Mouse (Mus musculus): ENCODE results near the gene Pth1r. TPM values are rescaled to one million over a fixed set of nuclear protein-coding genes. Genes with fewer than 3 reads are reported as not detected.
A peak's percentile ranks its signal among the peaks of the same experiment; 100 is the strongest.

Pth1r gene
- polyA plus RNA-seq, 1 experiment = 4.6 TPM

DNA sequence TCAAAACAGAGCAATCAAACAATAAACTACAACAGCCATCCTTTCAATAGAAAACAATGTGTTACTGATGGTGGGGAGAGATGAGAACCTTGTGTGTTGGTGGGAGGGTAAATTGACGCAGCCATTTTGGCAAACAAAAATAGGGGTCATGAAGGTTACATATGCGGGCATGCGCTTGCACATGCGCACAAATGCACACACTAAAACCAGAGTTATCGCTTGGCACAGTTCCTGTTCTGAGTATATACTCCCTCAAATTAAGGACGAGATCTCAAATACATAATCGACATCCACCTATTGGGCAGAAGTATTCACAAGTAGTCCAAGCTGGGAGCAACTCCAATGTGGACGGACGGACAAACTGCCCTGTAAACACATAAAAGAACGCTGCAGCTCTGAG, 25.4 kb upstream of the Pth1r start:
- Histone ChIP-seq H3K9me3 (replicated peaks; ENCODE audit: control insufficient read depth, insufficient read depth, low read length, poor library complexity, severe bottlenecking) (no peaks in the 10 kb centered on the region), H3K27me3 (ENCODE audit: control insufficient read depth, insufficient read depth, low read length, poor library complexity, severe bottlenecking) (no peaks in the 10 kb centered on the region), H3K36me3 (ENCODE audit: control insufficient read depth, insufficient read depth, low read length, poor library complexity, severe bottlenecking) (no peaks in the 10 kb centered on the region), H3K4me3 (ENCODE audit: low read depth, low read length) (no peak overlapping the region), H3K4me1 (ENCODE audit: control insufficient read depth, insufficient read depth, low read length) (no peaks in the 10 kb centered on the region), H3K9ac (ENCODE audit: low read depth, poor library complexity, severe bottlenecking) (no peak overlapping the region), H3K27ac (ENCODE audit: insufficient read depth, low read length) (no peak overlapping the region)
- no peak for TF ChIP-seq EP300 (IDR thresholded peaks at IDR 0.05; ENCODE audit: insufficient read depth, low read depth, low read length)
- TF ChIP-seq CTCF (IDR thresholded peaks at IDR 0.05; ENCODE audit: low read depth, low read length) = no peak
- TF ChIP-seq POLR2A (IDR thresholded peaks at IDR 0.05; ENCODE audit: insufficient read depth, low read length) = no peak

DNA sequence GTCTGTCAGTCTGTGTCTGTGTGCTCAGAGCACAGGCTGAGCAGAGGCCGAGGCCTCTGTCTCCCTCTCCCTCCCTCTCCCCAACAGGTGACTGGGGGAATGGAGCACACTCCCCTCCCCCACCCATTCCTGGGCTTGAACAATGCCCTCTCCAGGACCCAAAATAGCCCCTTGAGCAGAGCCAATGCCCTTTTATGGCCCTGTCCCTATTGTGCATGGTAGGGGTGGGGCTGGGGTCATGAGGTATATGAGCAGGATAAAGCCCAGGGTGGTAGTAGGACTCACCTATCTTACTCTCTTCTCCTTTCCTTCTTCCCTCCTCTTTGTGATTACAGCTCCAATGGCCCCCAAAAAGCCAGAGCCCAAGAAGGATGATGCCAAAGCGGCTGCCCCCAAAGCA, 16.5 kb upstream of the Pth1r start:
- H3K9me3 ChIP-seq (replicated peaks; ENCODE audit: control insufficient read depth, insufficient read depth, low read length, poor library complexity, severe bottlenecking) = no peaks in the 10 kb centered on the region
- TF ChIP-seq CTCF (IDR thresholded peaks at IDR 0.05; ENCODE audit: low read depth, low read length) (no peak), EP300 (IDR thresholded peaks at IDR 0.05; ENCODE audit: insufficient read depth, low read depth, low read length) (peak; percentile 78)
- no peak overlapping the region for H3K9ac ChIP-seq (ENCODE audit: low read depth, poor library complexity, severe bottlenecking)
- no peaks in the 10 kb centered on the region for H3K4me1 ChIP-seq (ENCODE audit: control insufficient read depth, insufficient read depth, low read length)
- no peaks in the 10 kb centered on the region for H3K36me3 ChIP-seq (ENCODE audit: control insufficient read depth, insufficient read depth, low read length, poor library complexity, severe bottlenecking)
- no peak overlapping the region; the same call in 1 of the 2 replicates for H3K4me3 ChIP-seq (ENCODE audit: low read depth, low read length)
- H3K27ac ChIP-seq (ENCODE audit: insufficient read depth, low read length) = no peak overlapping the region
- no peaks in the 10 kb centered on the region for H3K27me3 ChIP-seq (ENCODE audit: control insufficient read depth, insufficient read depth, low read length, poor library complexity, severe bottlenecking)

DNA sequence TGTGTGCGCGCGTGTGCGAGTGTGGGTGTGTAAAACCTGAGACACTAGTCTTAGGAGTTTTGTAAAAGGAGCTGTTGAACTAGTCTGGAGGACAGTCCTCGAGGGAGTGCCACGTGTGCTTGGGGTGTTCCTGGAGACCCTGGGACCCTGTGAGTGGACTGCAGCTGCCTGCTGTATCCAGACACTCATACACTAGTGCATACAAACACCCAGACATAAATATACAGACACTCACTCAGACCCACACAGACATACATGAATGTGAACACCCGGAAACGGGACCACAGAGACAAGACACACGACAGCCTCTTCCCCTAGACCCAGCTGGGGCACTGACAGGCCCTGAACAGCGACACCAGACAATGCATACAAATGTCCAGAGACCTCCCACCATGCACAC, 15.8 kb upstream of the Pth1r start:
- Histone ChIP-seq H3K9me3 (replicated peaks; ENCODE audit: control insufficient read depth, insufficient read depth, low read length, poor library complexity, severe bottlenecking) (no peaks in the 10 kb centered on the region), H3K4me3 (ENCODE audit: low read depth, low read length) (no peak overlapping the region), H3K4me1 (ENCODE audit: control insufficient read depth, insufficient read depth, low read length) (no peaks in the 10 kb centered on the region), H3K9ac (ENCODE audit: low read depth, poor library complexity, severe bottlenecking) (no peak overlapping the region), H3K27ac (ENCODE audit: insufficient read depth, low read length) (no peak overlapping the region), H3K36me3 (ENCODE audit: control insufficient read depth, insufficient read depth, low read length, poor library complexity, severe bottlenecking) (no peaks in the 10 kb centered on the region), H3K27me3 (ENCODE audit: control insufficient read depth, insufficient read depth, low read length, poor library complexity, severe bottlenecking) (no peaks in the 10 kb centered on the region)
- TF ChIP-seq POLR2A (IDR thresholded peaks at IDR 0.05; ENCODE audit: insufficient read depth, low read length) = no peak
- TF ChIP-seq EP300 (IDR thresholded peaks at IDR 0.05; ENCODE audit: insufficient read depth, low read depth, low read length) = no peak
- TF ChIP-seq CTCF (IDR thresholded peaks at IDR 0.05; ENCODE audit: low read depth, low read length) = no peak

DNA sequence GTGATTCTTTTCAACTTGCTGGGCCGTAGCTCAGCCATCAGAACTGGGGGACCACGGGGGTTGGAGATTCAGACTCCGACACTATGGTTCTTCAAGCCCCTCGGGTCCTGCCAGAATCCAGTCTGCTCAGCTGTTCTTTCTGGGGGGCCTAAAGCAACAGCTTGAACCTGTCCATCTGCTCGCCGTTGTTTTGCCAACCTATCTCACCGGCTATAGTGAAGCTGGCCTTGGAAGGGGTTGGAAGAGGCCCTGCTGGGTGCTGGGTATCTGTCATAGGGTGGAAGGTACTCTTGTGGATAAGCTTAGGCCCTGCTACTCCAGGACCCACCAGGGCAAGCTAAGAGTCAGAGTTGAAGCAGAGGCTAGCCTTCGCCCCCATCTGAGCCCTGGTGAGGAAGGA, 13.9 kb upstream of the Pth1r start:
- Histone ChIP-seq H3K9me3 (replicated peaks; ENCODE audit: control insufficient read depth, insufficient read depth, low read length, poor library complexity, severe bottlenecking) (no peaks in the 10 kb centered on the region), H3K9ac (ENCODE audit: low read depth, poor library complexity, severe bottlenecking) (no peak overlapping the region), H3K36me3 (ENCODE audit: control insufficient read depth, insufficient read depth, low read length, poor library complexity, severe bottlenecking) (no peaks in the 10 kb centered on the region), H3K4me1 (ENCODE audit: control insufficient read depth, insufficient read depth, low read length) (no peaks in the 10 kb centered on the region), H3K27ac (ENCODE audit: insufficient read depth, low read length) (no peak overlapping the region), H3K27me3 (ENCODE audit: control insufficient read depth, insufficient read depth, low read length, poor library complexity, severe bottlenecking) (no peaks in the 10 kb centered on the region), H3K4me3 (ENCODE audit: low read depth, low read length) (no peak overlapping the region)
- no peak for TF ChIP-seq EP300 (IDR thresholded peaks at IDR 0.05; ENCODE audit: insufficient read depth, low read depth, low read length)
- no peak for TF ChIP-seq CTCF (IDR thresholded peaks at IDR 0.05; ENCODE audit: low read depth, low read length)
- no peak for TF ChIP-seq POLR2A (IDR thresholded peaks at IDR 0.05; ENCODE audit: insufficient read depth, low read length)

DNA sequence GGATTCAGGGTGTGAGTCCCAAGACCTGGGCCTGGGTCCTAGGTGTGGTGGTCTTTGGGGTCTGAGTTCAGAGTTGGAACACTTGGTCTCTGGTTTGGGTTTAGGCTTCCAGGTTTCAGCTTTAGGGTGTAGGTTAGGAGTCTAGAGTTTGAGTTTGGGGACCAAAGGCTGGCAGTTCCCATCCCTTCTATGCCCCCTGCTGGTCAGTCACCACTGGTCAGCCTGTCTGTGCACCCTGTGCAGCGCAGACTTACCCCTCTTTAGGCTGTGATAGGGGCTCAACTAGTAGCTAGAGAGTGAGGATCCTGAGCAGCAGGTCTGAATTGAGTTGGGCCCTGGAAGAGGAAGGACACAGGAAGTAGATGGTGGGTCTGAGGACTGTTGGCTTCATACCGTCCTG, 12.3 kb upstream of the Pth1r start:
- no peak overlapping the region for H3K4me3 ChIP-seq (ENCODE audit: low read depth, low read length)
- no peaks in the 10 kb centered on the region for H3K9me3 ChIP-seq (replicated peaks; ENCODE audit: control insufficient read depth, insufficient read depth, low read length, poor library complexity, severe bottlenecking)
- no peaks in the 10 kb centered on the region for H3K27me3 ChIP-seq (ENCODE audit: control insufficient read depth, insufficient read depth, low read length, poor library complexity, severe bottlenecking)
- no peaks in the 10 kb centered on the region for H3K4me1 ChIP-seq (ENCODE audit: control insufficient read depth, insufficient read depth, low read length)
- H3K36me3 ChIP-seq (ENCODE audit: control insufficient read depth, insufficient read depth, low read length, poor library complexity, severe bottlenecking) = no peaks in the 10 kb centered on the region
- TF ChIP-seq POLR2A (IDR thresholded peaks at IDR 0.05; ENCODE audit: insufficient read depth, low read length) = no peak
- peak; percentile 72 for TF ChIP-seq CTCF (IDR thresholded peaks at IDR 0.05; ENCODE audit: low read depth, low read length)
- H3K27ac ChIP-seq (ENCODE audit: insufficient read depth, low read length) = no peak overlapping the region
- no peak overlapping the region for H3K9ac ChIP-seq (ENCODE audit: low read depth, poor library complexity, severe bottlenecking)

DNA sequence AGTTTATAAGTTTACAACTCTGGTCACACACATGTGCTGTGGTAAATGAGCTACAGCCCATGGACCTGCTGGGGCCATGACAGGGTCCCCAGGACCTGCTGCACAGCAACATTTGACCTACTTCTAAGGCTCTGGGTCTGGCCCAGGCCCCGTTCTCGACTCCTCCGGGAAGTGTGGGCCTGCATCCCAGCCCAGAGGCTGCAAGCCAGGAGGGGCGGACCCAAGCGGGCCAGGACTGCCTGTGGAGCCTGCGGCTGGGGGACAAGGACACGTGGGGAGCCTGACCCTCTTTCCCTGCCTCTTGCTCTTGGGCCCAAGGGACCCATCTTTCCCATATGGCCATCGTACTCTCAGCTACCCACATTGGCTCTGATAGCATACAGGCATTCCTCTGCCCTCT, 11.7 kb upstream of the Pth1r start:
- Histone ChIP-seq H3K27ac (ENCODE audit: insufficient read depth, low read length) (no peak overlapping the region), H3K4me3 (ENCODE audit: low read depth, low read length) (no peak overlapping the region), H3K9me3 (replicated peaks; ENCODE audit: control insufficient read depth, insufficient read depth, low read length, poor library complexity, severe bottlenecking) (no peaks in the 10 kb centered on the region), H3K36me3 (ENCODE audit: control insufficient read depth, insufficient read depth, low read length, poor library complexity, severe bottlenecking) (no peaks in the 10 kb centered on the region), H3K27me3 (ENCODE audit: control insufficient read depth, insufficient read depth, low read length, poor library complexity, severe bottlenecking) (no peaks in the 10 kb centered on the region), H3K4me1 (ENCODE audit: control insufficient read depth, insufficient read depth, low read length) (no peaks in the 10 kb centered on the region), H3K9ac (ENCODE audit: low read depth, poor library complexity, severe bottlenecking) (no peak overlapping the region)
- TF ChIP-seq CTCF (IDR thresholded peaks at IDR 0.05; ENCODE audit: low read depth, low read length) = no peak
- no peak for TF ChIP-seq POLR2A (IDR thresholded peaks at IDR 0.05; ENCODE audit: insufficient read depth, low read length)
- TF ChIP-seq EP300 (IDR thresholded peaks at IDR 0.05; ENCODE audit: insufficient read depth, low read depth, low read length) = no peak
